Mouse (Mus musculus) E14TG2a.4 (cell line): ENCODE measurements around the gene Pif1.

Source experiments
- CTCF ChIP-seq: conservative IDR thresholded peaks from 2 replicates; pipeline ENCODE4 v1.5.1; 2014; ENCODE audit warnings: low read length
- NANOG ChIP-seq: IDR thresholded peaks from 2 replicates; pipeline ENCODE4 v1.6.1; 2014; ENCODE audit warnings: borderline replicate concordance, low read length, mixed read lengths
- POU5F1 ChIP-seq: IDR thresholded peaks from 2 replicates; pipeline ENCODE4 v1.6.1; 2014; ENCODE audit warnings: low read length, borderline replicate concordance

- TF ChIP-seq CTCF (no peak), NANOG (no peak), POU5F1 (no peak)
Observed at GRCm38 (mm10) chr9:65579781-65580371, 7.1 kb upstream of the Pif1 start, which contains the start of gene Plekho2.
